Mouse (Mus musculus): ENCODE measurements around the gene Tnxb.
A peak's percentile ranks its signal among the peaks of the same experiment; 100 is the strongest.
"Not testable (repeated sequence)": the region's sequence is repeated elsewhere in the genome, so short reads cannot be mapped to it uniquely, and the experiment has no call there.

Tnxb gene

DNA sequence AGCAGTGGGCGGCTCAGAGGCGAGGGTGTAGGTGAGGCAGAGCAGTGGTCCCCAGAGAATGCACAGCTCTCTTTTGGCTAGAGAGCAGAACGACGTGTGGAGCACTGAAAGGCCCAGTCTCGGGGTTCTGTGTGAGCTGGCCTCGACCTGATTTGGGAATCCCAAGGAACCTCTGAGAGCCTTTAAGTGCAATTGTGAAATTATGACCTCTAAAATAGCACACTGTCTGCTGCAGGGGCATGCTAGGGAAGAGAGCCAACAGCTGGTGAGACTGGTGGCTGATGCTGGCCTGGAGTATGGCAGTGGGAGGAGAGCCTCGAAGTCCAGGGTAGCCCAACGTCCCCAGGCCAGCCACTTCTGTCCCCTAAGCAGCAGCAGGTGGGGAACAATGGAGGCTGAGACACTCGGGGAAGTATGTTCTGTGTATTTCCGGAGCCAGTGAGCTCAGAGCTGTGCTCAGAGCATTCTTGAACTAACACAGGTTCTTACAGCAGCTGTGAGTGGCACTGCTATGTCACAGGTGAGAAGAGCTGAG is 13.4 kb downstream of the Tnxb start:
- no peak for DNase-seq (ENCODE audit: low spot score in 2 of 2)

DNA sequence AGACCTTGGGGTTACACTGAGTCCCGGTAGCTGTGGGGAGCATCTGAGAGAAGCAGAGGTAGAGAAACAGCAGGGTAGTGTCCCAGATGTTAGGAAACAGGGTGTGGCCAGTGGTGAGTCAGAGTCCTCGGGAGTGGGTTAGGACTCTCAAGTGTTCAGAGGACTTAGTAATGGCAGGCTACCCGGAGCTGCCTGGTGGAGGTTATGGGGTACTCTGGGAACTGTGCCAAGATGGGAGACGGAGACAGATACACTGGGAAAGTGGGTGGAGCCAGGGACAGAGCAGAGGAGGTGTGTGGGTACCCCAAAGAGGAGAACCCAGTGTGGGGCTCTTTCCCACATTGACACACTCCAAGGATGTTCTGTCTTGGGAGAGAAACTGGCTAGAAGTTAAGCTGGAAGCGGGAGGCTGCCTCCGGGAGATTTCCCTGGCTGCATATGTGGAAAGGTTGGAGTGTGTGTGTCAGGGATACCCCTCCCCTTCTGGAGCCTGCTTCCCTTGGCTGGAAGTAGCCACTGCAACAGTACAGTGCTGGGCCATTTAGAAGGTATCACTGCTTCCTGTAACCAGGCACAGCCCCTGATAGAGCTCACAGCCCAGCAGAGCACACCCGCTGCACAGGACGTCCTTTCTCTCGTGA is 14.0 kb downstream of the Tnxb start:
- peak in 1 of 2 experiments; percentile 39 for DNase-seq (ENCODE audit: low spot score in 2 of 2)

- peak; percentile 43 to 69 for DNase-seq (ENCODE audit: low spot score in 2 of 2)
Observed at GRCm38 (mm10) chr17:34685120-34686110, 15.1 kb downstream of the Tnxb start.

GRCm38 (mm10) chr17:34688889-34689288 is 18.6 kb downstream of the Tnxb start:
- DNase-seq (ENCODE audit: low spot score in 2 of 2), result no peak

DNA sequence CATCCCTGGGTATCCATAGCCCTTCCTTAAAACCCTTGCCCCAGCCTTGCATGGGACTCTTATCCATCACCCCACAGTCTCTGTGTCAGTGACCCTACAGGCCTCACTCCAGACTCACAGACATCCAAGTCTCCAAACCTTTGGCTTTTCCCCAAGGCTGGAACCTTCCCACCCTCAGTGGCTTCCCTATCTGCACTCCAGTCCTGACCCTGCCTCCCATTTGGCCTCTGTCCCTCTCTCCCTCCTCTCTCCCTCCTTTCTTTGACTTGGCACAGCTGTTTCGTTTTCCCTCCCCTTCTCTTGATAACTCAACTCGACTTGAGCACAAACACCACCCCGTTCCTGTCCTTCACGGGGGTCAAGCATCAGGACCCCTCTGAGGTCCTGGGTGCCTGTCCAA is 20.1 kb downstream of the Tnxb start:
- DNase-seq (ENCODE audit: low spot score in 2 of 2), result peak; percentile 38 to 78

GRCm38 (mm10) chr17:34692906-34693305 is 22.6 kb downstream of the Tnxb start:
- DNase-seq (ENCODE audit: low spot score in 2 of 2), result peak in 1 of 2 experiments; percentile 90

GRCm38 (mm10) chr17:34699575-34700408 is 29.5 kb downstream of the Tnxb start:
- DNase-seq (ENCODE audit: low spot score in 2 of 2), result no peak

DNA sequence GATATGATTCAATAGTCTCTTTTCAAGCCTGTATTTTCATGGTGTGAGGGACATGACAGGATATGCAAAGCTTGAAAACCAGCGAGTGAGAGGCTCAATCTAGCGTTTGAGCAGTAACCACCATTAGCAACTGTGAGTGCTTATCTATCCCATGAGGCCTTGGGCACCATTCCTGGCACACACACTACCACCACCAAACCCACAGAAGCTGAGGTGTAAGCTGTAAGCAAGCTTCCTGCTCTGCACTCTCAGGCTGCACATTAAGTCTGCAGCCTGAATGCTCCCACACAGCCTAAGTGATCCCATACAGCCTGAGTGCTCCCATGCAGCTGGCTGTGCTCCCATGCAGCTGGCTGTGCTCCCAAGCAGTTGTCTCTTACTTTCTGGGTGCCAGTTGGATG is 30.3 kb downstream of the Tnxb start:
- DNase-seq (ENCODE audit: low spot score in 2 of 2), result no peak

DNA sequence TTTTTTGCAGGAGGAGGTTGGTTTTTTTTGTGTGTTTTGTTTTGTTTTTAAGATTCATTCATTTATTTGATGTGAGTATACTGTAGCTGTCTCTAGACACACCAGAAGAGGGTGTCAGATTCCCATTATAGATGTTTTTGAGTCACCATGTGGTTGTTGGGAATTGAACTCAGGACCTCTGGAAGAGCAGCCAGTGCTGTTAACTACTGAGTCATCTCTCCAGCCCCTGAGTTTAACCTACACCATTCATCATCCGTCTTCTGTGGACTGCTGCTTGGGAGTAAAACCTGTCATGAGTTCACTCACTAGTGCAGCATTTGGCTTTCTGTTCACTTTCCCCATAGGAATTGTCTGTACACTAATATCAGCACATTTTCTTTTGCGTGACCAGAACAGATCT is 36.1 kb downstream of the Tnxb start:
- not testable (repeated sequence) for DNase-seq (ENCODE audit: low spot score in 2 of 2)

GRCm38 (mm10) chr17:34712951-34713350 is 42.6 kb downstream of the Tnxb start:
- DNase-seq (ENCODE audit: low spot score in 2 of 2), result peak; percentile 46 to 61

DNA sequence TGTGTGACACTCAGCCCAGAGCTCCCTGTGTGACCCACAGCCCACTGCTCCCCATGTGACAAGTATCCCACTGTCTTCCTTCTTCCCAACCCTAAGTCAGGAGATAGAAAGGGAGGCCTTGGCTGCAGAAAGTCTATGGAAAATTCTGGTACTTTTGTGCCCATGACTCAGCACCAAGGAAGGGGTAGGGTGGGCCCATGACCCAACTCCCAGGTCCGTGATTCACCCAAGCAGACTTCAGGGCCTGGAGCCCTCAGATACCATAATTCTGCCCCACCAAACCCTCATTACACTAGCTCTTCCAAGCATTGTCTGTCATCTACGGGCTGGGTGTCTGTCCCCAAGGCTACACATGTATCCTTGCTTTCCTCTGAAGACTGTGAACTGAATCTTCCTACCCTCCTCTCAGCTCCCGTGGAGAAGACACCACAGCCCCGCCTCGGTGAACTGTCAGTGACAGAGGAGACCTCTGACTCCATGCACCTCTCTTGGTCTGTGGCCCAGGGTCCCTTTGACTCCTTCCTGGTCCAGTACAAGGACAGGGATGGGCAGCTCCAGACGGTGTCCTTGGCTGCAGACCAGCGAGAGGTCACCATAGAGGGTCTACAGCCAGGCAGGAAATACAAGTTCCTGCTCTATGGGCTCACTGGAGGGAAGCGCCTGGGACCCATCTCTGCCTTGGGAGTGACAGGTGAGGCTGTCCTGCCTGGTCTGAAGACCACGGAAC is 44.0 kb downstream of the Tnxb start:
- not testable (repeated sequence) for DNase-seq (ENCODE audit: low spot score in 2 of 2)

DNA sequence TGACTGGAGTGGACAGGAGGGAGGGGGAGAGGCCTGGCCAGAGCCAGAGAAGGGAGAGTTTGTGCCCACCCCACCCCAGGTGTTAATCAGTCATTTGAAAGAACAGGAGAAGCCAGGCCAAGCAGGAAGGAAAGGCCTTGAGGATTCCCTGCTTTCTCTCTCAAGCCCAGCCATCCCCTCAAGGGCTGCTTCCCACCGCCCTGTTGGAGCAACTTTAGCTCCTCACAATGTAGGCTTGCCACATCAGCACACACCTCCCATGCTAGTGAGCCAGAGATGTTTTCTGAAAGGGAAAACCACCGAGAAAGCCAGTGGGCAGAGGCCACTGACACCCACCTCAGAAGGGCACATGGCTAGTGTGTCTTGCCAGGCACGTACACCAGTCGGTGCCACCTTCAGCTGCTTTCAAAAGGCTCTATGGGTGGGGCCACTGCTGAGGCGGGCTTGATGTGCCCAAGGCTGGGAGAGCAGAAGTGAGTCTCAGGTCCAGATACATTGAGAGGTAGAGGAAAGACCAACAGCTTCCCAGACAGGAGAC is 44.6 kb downstream of the Tnxb start:
- DNase-seq (ENCODE audit: low spot score in 2 of 2), result not testable (repeated sequence)

- not testable (repeated sequence) for DNase-seq (ENCODE audit: low spot score in 2 of 2)
Observed at GRCm38 (mm10) chr17:34715451-34715850, 45.1 kb downstream of the Tnxb start.

DNA sequence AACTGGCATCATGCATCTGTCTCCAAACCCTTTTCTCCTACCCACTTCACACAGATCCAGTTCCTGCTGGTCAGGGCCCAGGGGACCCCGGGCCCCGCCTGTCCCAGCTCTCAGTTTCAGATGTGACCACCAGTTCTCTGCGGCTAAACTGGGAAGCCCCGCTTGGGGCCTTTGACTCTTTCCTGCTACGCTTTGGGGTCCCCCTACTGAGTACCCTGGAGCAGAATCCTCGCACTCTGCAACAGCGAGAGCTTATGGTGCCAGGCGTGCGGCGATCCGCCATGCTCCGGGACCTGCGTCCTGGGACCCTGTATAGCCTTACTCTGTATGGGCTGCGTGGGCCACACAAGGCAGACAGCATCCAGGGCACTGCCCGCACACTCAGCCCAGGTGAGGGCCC is 45.9 kb downstream of the Tnxb start:
- DNase-seq (ENCODE audit: low spot score in 2 of 2), result no peak

- no peak for DNase-seq (ENCODE audit: low spot score in 2 of 2)
Observed at GRCm38 (mm10) chr17:34717401-34717800, 47.1 kb downstream of the Tnxb start.

- not testable (repeated sequence) for DNase-seq (ENCODE audit: low spot score in 2 of 2)
Observed at GRCm38 (mm10) chr17:34719886-34720285, 49.6 kb downstream of the Tnxb start.

- not testable (repeated sequence) for DNase-seq (ENCODE audit: low spot score in 2 of 2)
Observed at GRCm38 (mm10) chr17:34722238-34722637, 51.9 kb downstream of the Tnxb start.

GRCm38 (mm10) chr17:34723066-34723465 is 52.7 kb downstream of the Tnxb start:
- DNase-seq (ENCODE audit: low spot score in 2 of 2), result no peak

DNA sequence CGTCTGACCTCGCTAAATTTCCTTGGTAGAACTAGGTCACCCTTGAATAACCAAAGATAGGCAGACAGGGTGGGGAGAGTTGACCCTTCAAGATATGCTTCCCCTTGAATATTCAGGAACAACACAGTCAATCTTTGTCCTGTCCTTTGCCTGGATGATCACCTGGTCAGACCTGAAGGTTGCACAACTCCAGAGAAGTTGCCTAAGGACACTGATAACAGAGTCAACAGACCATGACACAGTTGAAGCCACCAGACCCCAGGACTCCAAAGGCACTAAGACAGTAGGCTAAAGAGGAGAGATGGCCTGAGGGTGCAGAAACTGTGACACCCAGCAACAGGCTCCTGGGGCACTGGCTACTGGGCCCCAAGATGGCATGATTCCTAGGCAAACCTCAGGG is 57.6 kb downstream of the Tnxb start:
- DNase-seq (ENCODE audit: low spot score in 2 of 2), result no peak

DNA sequence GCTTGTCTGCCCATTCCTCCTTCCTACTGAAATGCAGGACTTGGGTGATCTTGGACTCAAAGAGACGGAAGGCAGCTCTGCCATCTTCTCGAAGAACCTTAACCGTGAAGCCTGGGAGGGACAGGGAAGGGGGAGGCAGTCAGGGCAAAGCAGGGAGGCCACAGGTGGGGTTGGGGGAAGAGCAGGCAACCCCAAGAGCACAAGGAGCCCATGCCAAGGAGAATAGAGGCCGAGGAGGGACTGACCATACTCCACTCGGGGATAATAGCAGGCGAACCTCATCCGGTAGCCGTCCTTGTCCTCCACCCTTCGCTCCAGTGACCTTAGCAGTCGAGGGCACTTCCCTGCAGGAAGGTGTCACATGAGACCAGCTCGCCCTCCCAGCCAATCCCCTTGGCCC is 58.8 kb downstream of the Tnxb start:
- DNase-seq (ENCODE audit: low spot score in 2 of 2), result not testable (repeated sequence)

Data from urinary bladder, postnatal 36 days (tissue).